Mouse (Mus musculus) cerebellum, postnatal 25 days (tissue): ENCODE measurements at regions not wholly inside any gene's neighbourhood (a gene's known extent, or its start where the extent isn't known, plus 50 kb on each side); places are given as distances from the start of the nearest gene placed in this dataset.
A peak's percentile ranks its signal among the peaks of the same experiment; 100 is the strongest.

Source experiments
- DNase-seq, 2 experiments: peaks; one replicate each; pipeline ENCODE4 v3.0.0; 2021; ENCODE audit warnings: mixed read lengths in 2 of 2

GRCm38 (mm10) chr5:42636162-42636823 lies 568.5 kb downstream of the Gm16223 start:
- DNase-seq: no peak

GRCm38 (mm10) chr5:42656460-42656859 lies 576.5 kb upstream of the Cpeb2 start:
- no peak for DNase-seq

- no peak for DNase-seq
These were observed 573.0 kb upstream of the Cpeb2 start for GRCm38 (mm10) chr5:42659994-42660393.

- DNase-seq: no peak
These were observed 553.4 kb upstream of the Cpeb2 start for GRCm38 (mm10) chr5:42679617-42680016.

- peak in 1 of 2 experiments; percentile 3 for DNase-seq
These were observed 547.5 kb upstream of the Cpeb2 start for GRCm38 (mm10) chr5:42685356-42686057.

GRCm38 (mm10) chr5:42687176-42687575 lies 545.8 kb upstream of the Cpeb2 start:
- no peak for DNase-seq
